Mouse (Mus musculus) E14TG2a.4 (cell line): Measurements from ENCODE around the gene Galnt7.

Experiments used
- H3K27me3 ChIP-seq: 2 replicates; pipeline ENCODE4 v1.6.1; 2014; ENCODE audit warnings: low read length, control low read depth; ENCODE audit not compliant: insufficient read depth
- H3K36me3 ChIP-seq: 2 replicates; pipeline ENCODE4 v1.6.1; 2014; ENCODE audit warnings: low read length, control low read depth; ENCODE audit not compliant: insufficient read depth
- H3K4me1 ChIP-seq: replicated peaks from 2 replicates; pipeline ENCODE4 v1.6.1; 2014; ENCODE audit warnings: low read depth, low read length, control low read depth
- H3K4me3 ChIP-seq: replicated peaks from 2 replicates; pipeline ENCODE4 v1.5.1; 2014; ENCODE audit warnings: mild to moderate bottlenecking, low read length
- H3K9me3 ChIP-seq: 2 replicates; pipeline ENCODE4 v1.6.1; 2014; ENCODE audit warnings: low read length, control low read depth
- CTCF ChIP-seq: conservative IDR thresholded peaks from 2 replicates; pipeline ENCODE4 v1.5.1; 2014; ENCODE audit warnings: low read length
- NANOG ChIP-seq: IDR thresholded peaks from 2 replicates; pipeline ENCODE4 v1.6.1; 2014; ENCODE audit warnings: borderline replicate concordance, low read length, mixed read lengths
- POU5F1 ChIP-seq: IDR thresholded peaks from 2 replicates; pipeline ENCODE4 v1.6.1; 2014; ENCODE audit warnings: low read length, borderline replicate concordance

Gene Galnt7

DNA sequence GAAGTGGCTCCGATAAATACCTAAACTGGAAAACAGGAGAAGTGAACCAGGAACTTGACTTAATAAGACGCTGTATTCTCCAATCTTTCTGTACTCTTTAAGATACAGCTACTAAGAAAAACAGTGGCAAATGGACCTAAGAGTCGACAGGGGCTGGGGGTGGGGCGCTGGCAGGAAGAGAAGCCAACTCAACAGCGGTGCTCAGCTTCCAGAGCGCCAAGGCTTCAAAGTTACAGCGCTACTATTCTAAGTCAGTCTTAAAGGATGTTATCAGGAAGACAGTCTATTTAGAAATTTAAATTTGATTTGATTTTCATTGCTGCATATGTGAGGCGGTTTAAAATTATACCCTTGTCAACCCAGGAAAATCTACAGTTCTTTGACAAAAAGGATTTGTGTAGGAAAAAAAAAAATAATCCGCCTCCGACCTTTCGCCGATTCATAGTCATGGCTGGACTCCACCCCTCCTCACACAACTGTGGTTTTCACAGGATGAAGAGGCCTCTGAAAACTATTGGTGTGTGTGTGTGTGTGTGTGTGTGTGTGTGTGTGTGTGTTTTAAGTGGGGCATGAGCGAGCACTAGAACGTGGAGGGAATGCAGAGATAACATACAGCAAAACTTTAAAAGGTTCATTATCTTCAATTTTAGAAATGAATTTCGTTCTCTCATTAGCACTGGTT is 15.1 kb downstream of the Galnt7 start:
- Histone ChIP-seq H3K27me3 (no peaks in the 10 kb centered on the region), H3K4me3 (no peak overlapping the region), H3K9me3 (no peaks in the 10 kb centered on the region), H3K36me3 (no peaks in the 10 kb centered on the region), H3K4me1 (peaks cover 16% of the 10 kb centered on the region; the same call in 1 of the 2 replicates)
- TF ChIP-seq POU5F1: no peak
- TF ChIP-seq CTCF: no peak

DNA sequence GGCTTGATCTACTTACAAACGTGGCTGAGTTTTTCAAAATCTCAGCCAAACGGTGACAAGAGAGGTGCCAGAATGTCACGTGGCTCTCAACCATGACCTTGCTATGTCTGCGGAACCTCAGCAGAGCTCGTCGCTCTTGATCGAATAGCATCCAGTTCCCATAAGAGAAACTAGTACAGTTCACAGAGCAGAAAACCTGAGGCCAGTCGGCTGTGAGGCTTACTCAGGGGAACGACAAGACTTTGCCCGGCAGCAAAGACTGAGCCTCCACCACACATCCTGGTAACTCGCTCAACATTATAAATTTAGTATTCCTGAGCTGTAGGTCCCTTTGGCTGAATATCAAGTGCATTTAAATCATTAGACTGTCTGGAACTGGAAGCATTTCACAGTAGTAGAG is 16.1 kb downstream of the Galnt7 start:
- no peak for TF ChIP-seq CTCF
- TF ChIP-seq POU5F1: no peak
- TF ChIP-seq NANOG: no peak
- H3K4me1 ChIP-seq: peaks cover 19% of the 10 kb centered on the region; the same call in 1 of the 2 replicates
- no peaks in the 10 kb centered on the region for H3K27me3 ChIP-seq
- H3K4me3 ChIP-seq: no peak overlapping the region
- no peaks in the 10 kb centered on the region for H3K36me3 ChIP-seq
- no peaks in the 10 kb centered on the region for H3K9me3 ChIP-seq

DNA sequence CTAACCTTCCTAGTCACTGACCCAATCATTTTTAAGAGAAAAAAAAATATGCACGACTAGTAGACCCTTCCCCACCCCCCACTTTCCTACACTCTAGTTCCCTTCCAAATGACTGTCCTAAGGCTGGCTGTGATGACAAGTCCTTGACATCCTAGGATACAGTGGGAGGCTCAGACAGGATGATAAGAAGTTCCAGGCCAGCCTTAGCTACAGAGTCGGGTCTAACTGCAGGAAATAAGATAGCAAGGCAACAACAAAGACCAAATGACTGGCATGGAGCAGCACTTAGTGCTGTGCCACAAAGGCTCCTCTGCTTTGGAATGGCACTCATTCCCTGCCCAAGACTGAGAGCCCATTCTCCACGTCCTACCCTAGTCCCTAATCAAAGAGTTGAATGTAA is 16.6 kb downstream of the Galnt7 start:
- no peak for TF ChIP-seq POU5F1
- Histone ChIP-seq H3K9me3 (no peaks in the 10 kb centered on the region), H3K27me3 (no peaks in the 10 kb centered on the region), H3K4me1 (peaks cover 20% of the 10 kb centered on the region; the same call in 1 of the 2 replicates), H3K4me3 (no peak overlapping the region), H3K36me3 (no peaks in the 10 kb centered on the region)

DNA sequence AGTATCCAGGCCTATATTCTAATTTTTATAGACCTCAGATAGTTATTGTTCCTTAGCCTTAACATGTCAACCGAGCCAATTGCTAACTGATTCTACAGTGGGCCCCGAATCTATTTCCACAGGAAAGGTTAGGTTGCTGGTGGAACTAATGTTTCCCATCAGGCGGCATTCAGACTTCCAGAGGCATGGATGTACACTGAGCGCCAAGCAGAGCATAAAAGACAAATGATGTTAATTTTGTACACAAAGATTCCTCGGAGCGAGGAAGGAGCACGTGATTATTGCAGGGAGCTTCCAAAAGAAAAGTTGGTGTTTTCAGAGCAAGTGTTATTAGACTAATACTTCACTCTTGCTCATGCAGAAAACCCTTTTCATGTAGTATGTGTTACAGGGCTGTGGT is 21.1 kb downstream of the Galnt7 start:
- Histone ChIP-seq H3K9me3 (no peaks in the 10 kb centered on the region), H3K4me1 (peaks cover 4% of the 10 kb centered on the region; the same call in 1 of the 2 replicates), H3K4me3 (peak overlapping the region; percentile 53; the same call in 1 of the 2 replicates), H3K36me3 (no peaks in the 10 kb centered on the region), H3K27me3 (no peaks in the 10 kb centered on the region)
- TF ChIP-seq POU5F1: no peak
- TF ChIP-seq NANOG: no peak
- no peak for TF ChIP-seq CTCF

GRCm38 (mm10) chr8:57630148-57630547 is 22.7 kb downstream of the Galnt7 start:
- TF ChIP-seq NANOG: no peak
- TF ChIP-seq CTCF: no peak
- TF ChIP-seq POU5F1: no peak

GRCm38 (mm10) chr8:57628787-57629664 is 23.8 kb downstream of the Galnt7 start:
- TF ChIP-seq NANOG (no peak), POU5F1 (no peak), CTCF (no peak)
- Histone ChIP-seq H3K27me3 (no peaks in the 10 kb centered on the region), H3K4me3 (no peak overlapping the region), H3K9me3 (no peaks in the 10 kb centered on the region), H3K4me1 (peaks cover 4% of the 10 kb centered on the region; the same call in 1 of the 2 replicates), H3K36me3 (no peaks in the 10 kb centered on the region)

More at GRCm38 (mm10) chr8:57630148-57630547, 22.7 kb downstream of the Galnt7 start:
- H3K4me1 ChIP-seq: peaks cover 4% of the 10 kb centered on the region; the same call in 1 of the 2 replicates
- H3K36me3 ChIP-seq: no peaks in the 10 kb centered on the region
- H3K4me3 ChIP-seq: no peak overlapping the region
- no peaks in the 10 kb centered on the region for H3K27me3 ChIP-seq
- H3K9me3 ChIP-seq: no peaks in the 10 kb centered on the region

DNA sequence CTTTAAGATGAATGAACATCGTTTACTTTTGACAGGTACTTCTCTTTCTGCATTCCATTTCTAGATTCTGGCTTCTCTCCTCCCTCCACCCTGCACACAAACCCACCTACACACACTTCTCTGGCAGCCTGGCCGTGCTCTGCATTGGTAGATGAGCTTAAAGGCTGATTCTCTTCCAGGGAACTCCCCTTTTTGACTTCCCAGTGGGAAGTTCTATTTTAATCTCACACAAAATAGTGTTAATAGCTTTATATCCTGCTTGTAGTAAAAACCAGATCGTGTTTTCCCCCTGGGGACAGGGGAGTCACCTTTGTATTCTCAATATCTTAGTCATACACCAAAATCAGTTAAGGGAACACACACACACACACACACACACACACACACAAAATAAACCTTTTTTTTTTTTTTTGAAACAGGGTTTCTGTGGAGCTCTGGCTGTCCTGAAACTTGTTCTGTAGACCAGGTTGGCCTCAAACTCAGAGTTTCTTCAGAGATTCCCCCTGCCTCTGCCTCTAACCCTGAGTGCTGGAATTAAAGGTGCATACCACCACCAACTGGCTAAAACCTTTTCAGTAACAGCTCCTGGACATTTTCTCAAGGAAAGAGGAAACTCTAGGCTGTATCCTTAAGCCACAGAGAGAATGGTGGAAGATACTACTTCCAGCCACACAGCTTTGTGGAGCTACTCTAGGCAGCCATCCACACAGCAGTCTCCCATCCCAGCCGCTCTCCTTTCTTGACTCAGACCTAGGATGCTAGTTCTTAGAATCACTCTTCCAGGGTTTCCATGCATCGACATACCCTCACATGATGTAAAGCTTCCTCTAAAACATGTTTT is 24.7 kb downstream of the Galnt7 start:
- Histone ChIP-seq H3K4me3 (no peak overlapping the region), H3K4me1 (peaks cover 4% of the 10 kb centered on the region), H3K27me3 (no peaks in the 10 kb centered on the region), H3K36me3 (no peaks in the 10 kb centered on the region), H3K9me3 (no peaks in the 10 kb centered on the region)
- TF ChIP-seq CTCF (no peak), NANOG (no peak), POU5F1 (no peak)

- no peak for TF ChIP-seq NANOG
- TF ChIP-seq CTCF: no peak
- no peak for TF ChIP-seq POU5F1
- no peaks in the 10 kb centered on the region for H3K27me3 ChIP-seq
- no peaks in the 10 kb centered on the region for H3K9me3 ChIP-seq
Observed at GRCm38 (mm10) chr8:57623955-57624354, 28.9 kb downstream of the Galnt7 start.

More at GRCm38 (mm10) chr8:57623955-57624354, 28.9 kb downstream of the Galnt7 start:
- Histone ChIP-seq H3K4me1 (peaks cover 8% of the 10 kb centered on the region), H3K36me3 (no peaks in the 10 kb centered on the region), H3K4me3 (no peak overlapping the region)
